Mouse (Mus musculus) regulatory T cell (primary cell): ENCODE measurements at regions not wholly inside any gene's neighbourhood (a gene's known extent, or its start where the extent isn't known, plus 50 kb on each side); places are given as distances from the start of the nearest gene placed in this dataset.

Experiments used
- in situ Hi-C: fragments of 300-600 bp; cut with MboI, MseI; formaldehyde crosslinking; loops from one replicate; pipeline ENCODE4 v1.15.1; 2025; ENCODE audit warnings: high pct_unique_total_duplicates

- in situ Hi-C loops: no loop called here
These were observed 338.9 kb upstream of the Tmc3 start for GRCm38 (mm10) chr7:83245867-83246266.

DNA sequence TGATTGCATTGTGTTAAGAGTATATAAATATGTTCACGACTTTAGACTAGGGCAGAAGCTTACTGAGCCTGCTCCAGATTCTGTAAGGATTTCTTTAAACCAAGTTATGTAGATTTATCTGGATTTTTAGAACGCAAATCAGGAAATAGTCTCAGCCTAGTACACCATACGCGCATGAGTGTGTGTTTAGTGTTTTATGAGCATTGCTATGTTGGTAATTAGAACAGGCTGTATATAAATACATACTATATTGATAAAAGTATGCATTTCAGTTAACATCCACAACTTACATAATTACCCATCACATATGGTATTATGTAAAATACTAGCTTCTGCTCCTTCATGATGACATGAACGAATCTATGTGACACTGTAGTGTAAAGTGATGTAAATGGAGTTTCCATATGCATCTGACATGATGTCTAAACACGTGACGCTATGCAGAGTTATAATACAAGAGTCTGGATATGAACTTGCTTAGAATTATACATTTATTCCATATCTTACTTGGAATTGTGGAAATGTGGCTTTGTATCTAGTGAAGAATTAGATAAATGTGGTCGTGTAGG lies 332.6 kb upstream of the Tmc3 start:
- in situ Hi-C loops: no loop called here

- in situ Hi-C loops: no loop called here
These were observed 331.7 kb upstream of the Tmc3 start for GRCm38 (mm10) chr7:83253001-83253400.

DNA sequence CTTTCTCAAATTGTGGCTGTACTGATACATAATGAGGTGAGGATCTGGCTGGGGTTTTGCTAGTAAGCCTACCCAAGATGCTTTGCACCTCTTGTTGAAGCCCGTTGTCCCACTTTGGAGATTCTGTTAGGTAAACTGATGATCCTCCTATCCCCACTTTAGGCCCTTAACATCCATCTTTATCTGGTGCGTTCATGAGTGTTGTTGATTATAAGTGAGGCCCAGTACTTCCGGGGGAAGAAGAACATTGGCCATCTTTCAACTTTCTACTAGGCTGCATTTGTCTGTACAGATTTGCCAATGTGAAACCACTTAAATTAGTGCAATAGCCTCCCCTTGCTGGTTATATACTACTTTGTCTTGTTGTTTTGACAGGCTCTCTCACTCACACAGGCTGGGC lies 331.3 kb upstream of the Tmc3 start:
- in situ Hi-C loops: no loop called here

DNA sequence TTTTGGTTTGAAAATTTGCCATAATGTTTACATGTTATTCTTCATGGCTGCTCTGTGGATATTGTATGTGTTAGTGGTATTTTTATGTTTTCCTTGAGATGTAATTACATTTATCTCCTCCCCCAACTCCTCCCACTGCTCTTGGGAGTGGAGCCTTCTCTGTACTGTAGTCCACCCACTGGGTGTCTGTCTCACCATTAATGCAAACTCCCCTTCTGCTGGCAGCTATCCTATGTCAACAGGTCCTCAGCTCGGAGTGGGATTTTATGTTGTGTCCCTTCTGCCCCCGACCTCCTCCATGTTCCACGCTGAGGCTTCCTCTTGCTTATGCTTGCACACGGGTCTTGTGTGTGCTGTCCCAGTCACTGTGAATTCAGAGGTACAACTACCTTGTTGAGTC lies 330.3 kb upstream of the Tmc3 start:
- in situ Hi-C loops: no loop called here

GRCm38 (mm10) chr7:83256236-83256784 lies 328.4 kb upstream of the Tmc3 start:
- in situ Hi-C loops: no loop called here

GRCm38 (mm10) chr7:83258363-83258916 lies 326.3 kb upstream of the Tmc3 start:
- in situ Hi-C loops: no loop called here

- in situ Hi-C loops: no loop called here
These were observed 323.2 kb upstream of the Tmc3 start for GRCm38 (mm10) chr7:83261489-83261888.

- in situ Hi-C loops: loop anchor here (10.0 kb wide), 1 partner anchor 115 kb away; no protein-coding TSS in a partner anchor
These were observed 294.6 kb upstream of the Tmc3 start for GRCm38 (mm10) chr7:83289915-83290773.

DNA sequence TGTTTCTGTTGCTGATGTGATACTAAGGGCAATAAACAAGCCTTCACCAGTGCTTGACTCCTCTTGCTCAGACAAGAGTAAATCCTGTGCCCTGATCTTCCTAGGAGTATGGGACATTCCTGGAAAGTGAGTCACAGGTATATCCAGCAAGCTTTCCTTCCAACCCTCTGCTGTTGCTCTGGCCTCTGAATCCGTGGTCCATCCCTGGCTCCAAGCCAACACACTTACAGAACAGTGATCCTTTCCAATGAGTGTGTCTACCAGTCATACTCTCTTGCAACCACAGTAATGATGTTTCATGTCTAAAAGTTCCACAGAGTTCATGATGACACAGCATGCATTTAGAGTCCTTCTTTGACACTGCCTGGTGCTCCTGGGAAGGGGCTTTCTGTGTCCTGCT lies 277.6 kb upstream of the Tmc3 start:
- in situ Hi-C loops: no loop called here

DNA sequence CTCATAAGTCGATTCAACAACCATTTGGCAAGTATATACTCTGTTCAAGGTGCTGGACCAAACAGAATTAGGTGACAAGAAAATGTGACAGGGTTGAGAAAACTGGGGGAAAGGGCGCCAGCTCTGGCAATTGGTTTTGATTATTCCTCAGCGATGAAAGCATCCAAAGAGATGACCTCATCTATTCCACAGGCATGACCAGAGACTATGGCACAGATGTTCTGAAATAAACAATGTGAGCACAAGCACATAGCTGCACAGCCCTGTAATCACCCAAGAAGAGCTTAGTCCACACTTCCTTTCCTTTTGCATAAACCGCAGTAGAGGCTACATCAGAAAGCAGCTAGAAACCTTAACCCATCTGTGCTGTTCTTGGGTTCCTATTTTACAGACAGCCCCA lies 272.6 kb upstream of the Tmc3 start:
- in situ Hi-C loops: no loop called here

DNA sequence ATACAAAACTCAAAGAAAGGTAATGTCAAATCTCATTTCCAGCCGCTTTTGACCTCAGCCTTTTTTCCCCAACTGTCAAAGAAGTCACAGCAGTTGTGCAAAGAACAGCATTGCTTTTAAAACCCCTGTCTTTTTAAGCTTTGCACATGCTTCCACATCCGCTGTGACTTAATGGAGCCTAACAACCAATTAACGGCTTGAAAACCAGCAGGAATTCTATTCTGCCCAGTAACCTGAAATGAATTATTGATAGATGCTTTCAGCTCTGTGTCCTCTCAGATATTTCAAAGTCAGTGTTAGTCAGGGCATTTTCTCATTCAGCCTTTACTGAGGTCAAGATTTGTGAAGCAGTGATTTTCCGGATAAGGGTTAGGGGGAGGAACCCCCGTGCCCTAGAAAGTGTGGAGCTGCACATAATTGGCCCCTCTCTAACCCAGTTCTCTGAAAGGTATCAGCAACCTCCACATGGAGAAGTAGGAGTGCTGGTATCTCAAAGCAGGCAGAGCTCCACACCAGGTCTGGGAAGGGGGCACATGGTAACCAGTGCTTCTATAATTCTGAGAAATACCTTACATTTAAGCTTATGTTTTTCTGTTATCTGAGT lies 254.8 kb upstream of the Tmc3 start:
- in situ Hi-C loops: no loop called here

- in situ Hi-C loops: no loop called here
These were observed 237.5 kb upstream of the Tmc3 start for GRCm38 (mm10) chr7:83347103-83347754.

- in situ Hi-C loops: no loop called here
These were observed 215.5 kb upstream of the Tmc3 start for GRCm38 (mm10) chr7:83369191-83369590.

GRCm38 (mm10) chr7:83369605-83370004 lies 215.1 kb upstream of the Tmc3 start:
- in situ Hi-C loops: no loop called here

DNA sequence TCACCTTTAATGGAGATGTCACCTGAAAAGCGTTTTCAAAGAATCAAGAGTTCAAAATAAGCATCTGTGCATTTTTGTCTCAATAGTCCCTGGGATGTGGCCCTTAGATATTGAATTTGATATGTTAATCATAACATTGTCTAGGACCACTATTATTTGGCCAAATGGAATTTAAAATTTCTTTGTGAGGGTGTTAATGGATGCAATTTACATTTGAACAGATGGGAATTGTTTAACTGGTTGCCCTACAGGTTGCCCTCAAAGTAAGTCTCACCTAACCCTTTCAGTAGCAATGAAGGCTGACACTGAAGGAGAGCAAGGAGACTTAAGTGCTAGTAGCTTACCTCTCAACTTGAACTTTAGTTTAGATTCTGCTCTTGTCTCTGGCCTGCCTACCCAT lies 207.9 kb upstream of the Tmc3 start:
- in situ Hi-C loops: no loop called here

DNA sequence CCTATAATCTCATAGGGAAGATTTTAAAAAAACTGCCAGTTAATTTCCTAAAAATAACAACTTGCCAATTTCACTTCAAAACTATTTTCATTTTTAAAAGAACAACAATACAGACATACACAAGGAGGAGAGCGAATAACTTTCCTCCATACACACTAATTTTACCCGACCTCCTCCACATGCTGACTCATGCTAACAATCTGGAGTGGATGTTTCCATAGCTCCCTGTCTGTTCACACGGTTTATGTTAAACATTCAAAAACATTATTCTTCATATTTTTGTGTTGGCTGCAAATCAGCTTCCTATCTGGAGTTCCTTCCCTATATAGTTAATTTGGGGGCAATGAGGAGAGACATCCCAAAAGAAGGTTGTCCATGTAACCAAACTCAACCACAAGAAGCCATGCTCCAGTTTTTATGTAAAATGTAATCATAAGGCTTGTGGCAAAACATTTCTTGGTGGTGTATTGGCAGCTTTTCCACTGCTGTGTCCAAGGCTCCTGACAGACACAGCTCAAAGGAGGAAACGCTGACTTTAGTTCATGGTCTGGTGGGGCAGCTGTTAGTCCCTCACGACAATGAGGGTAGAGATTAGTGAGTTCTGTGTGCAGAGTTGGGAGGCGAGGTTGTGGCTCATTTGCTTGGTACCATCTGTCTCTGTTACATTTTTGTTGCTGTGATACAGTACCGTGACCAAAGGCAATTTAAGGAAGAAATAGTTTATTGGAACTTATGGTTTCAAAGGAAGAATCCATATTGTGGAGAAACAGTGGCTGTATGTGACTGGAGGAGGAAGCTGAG lies 203.1 kb upstream of the Tmc3 start:
- in situ Hi-C loops: no loop called here

DNA sequence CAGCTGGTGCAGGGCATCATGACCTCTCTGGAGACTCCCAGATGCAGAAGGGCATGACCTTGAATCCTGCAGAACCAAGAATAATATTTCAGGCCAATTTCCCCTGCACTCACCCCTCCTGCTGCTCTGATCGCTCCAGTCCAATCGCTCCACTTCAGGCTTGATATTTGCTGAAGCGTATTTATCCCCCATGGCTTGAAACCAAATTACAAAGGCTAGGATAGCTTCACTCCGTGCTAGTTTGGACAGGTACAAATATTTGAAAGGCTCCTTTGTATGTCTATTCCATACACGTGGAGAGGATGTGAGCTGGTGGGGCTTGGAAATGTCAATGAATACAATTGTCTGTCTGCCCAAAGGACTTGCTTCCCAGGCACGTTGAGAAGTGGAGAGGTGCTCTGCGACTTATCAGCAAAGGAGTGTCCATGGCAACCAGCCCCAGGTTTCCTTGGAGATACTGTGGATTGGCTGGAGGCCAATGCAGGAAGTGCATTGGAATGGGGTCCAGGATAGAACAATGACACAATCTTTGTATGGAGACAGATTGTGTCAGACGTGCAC lies 201.8 kb upstream of the Tmc3 start:
- in situ Hi-C loops: no loop called here

DNA sequence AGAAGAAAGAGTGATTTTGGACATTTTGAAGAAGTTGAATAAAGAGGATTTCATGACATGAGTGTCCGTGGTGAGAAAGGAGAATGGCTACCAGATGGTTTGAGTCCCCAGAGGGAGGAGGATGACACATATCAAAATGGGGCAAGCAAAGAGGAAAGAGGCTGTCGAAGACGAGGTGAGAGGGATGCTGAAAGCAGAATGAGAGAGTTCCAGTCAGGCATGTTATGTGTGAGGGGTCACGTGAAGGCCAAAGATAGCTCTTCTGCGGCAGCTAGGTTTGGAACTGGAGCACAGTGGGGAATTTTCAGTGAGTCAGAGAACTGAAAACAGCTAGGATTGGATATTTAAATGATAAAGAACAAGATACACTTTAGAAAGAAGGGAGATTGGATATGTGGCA lies 193.3 kb upstream of the Tmc3 start:
- in situ Hi-C loops: no loop called here

DNA sequence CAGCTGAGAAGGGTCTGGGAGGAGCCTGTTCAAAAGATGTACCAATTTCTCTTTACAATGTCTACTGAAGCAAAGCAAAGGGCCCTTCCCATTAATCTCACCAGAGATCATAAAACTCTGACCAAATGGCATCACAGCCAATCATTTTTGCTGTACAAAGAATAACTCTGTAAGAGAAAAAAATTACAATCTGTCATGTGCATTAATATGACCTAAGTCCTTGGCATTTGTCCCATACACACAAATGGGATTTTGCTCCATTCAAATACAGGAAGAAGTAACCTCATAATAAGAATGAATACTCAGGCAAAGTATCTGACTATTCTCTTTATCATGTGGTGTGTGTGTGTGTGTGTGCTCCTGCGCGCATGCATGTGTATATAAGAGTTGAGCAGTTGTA lies 192.5 kb upstream of the Tmc3 start:
- in situ Hi-C loops: no loop called here

DNA sequence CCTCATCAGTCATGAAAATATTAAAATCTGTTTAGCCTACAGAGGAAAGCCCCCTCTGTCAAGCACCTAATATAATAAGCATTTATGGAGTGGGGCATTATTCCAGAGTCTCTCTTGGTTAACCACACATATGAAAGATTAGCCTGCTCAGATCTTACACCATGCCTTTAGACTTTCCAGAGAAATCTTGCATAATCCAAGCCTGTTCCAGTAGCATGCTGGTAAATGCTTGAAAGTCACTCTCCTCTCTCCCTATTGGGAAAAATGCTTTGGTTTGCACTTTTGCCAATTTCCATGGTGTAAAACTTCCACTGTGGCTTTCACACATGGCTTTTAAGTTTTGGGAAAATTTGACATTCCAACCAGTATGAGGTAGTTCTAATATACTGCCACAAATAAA lies 192.1 kb upstream of the Tmc3 start:
- in situ Hi-C loops: no loop called here
